Mouse (Mus musculus) ES-Bruce4 (cell line): ENCODE data around the gene Snx9. TPM values are rescaled to one million over a fixed set of nuclear protein-coding genes. Genes with fewer than 3 reads are reported as not detected.

Source experiments
- H3K27ac ChIP-seq: 2 replicates; pipeline ENCODE4 v1.5.1; 2012; ENCODE audit warnings: low read length, inconsistent platforms; ENCODE audit not compliant: insufficient read depth
- H3K27me3 ChIP-seq: 2 replicates; pipeline ENCODE4 v1.6.1; 2012; ENCODE audit warnings: mild to moderate bottlenecking, low read length, inconsistent platforms; ENCODE audit not compliant: control insufficient read depth, poor library complexity, insufficient read depth, severe bottlenecking
- H3K36me3 ChIP-seq: 2 replicates; pipeline ENCODE4 v1.6.1; 2012; ENCODE audit warnings: inconsistent platforms, mild to moderate bottlenecking, low read length, moderate library complexity; ENCODE audit not compliant: control insufficient read depth, poor library complexity, insufficient read depth, severe bottlenecking
- H3K4me1 ChIP-seq: one replicate; pipeline ENCODE4 v1.8.1; 2011; ENCODE audit warnings: low read length; ENCODE audit not compliant: control insufficient read depth, insufficient read depth
- H3K4me3 ChIP-seq: 2 replicates; pipeline ENCODE4 v1.5.1; 2011; ENCODE audit warnings: low read depth, mild to moderate bottlenecking, low read length
- H3K9ac ChIP-seq: 2 replicates; pipeline ENCODE4 v1.6.1; 2012; ENCODE audit warnings: low read depth, mild to moderate bottlenecking, inconsistent platforms; ENCODE audit not compliant: poor library complexity, severe bottlenecking
- H3K9me3 ChIP-seq: replicated peaks from 2 replicates; pipeline ENCODE4 v1.6.1; 2012; ENCODE audit warnings: mild to moderate bottlenecking, low read length, inconsistent platforms; ENCODE audit not compliant: control insufficient read depth, poor library complexity, insufficient read depth, severe bottlenecking
- CTCF ChIP-seq: IDR thresholded peaks from one replicate; pipeline ENCODE4 v1.8.1; 2011; ENCODE audit warnings: low read depth, low read length
- EP300 ChIP-seq: IDR thresholded peaks from 2 replicates; pipeline ENCODE4 v1.6.1; 2011; ENCODE audit warnings: low read depth, low read length; ENCODE audit not compliant: insufficient read depth
- POLR2A ChIP-seq: IDR thresholded peaks from one replicate; pipeline ENCODE4 v1.8.1; 2011; ENCODE audit warnings: low read length; ENCODE audit not compliant: insufficient read depth
- polyA plus RNA-seq: library from polyadenylated mRNA; stranded (reverse); fragments of >200 nt; gene quantifications from 2 replicates; pipeline ENCODE4 v1.2.4, GENCODE M21; 2011; ENCODE audit warnings: low read depth; ENCODE audit not compliant: missing spikeins, insufficient read depth, insufficient read length

Gene Snx9
- polyA plus RNA-seq, 1 experiment = 46.8 TPM

GRCm38 (mm10) chr17:5801761-5802655 lies 39.1 kb upstream of the Snx9 start:
- H3K27ac ChIP-seq = no peak overlapping the region
- TF ChIP-seq EP300 (no peak), CTCF (no peak), POLR2A (no peak)
- H3K27me3 ChIP-seq = no peaks in the 10 kb centered on the region
- H3K9me3 ChIP-seq = no peaks in the 10 kb centered on the region
- no peak overlapping the region for H3K9ac ChIP-seq
- no peak overlapping the region for H3K4me3 ChIP-seq
- H3K4me1 ChIP-seq = no peaks in the 10 kb centered on the region
- H3K36me3 ChIP-seq = no peaks in the 10 kb centered on the region

DNA sequence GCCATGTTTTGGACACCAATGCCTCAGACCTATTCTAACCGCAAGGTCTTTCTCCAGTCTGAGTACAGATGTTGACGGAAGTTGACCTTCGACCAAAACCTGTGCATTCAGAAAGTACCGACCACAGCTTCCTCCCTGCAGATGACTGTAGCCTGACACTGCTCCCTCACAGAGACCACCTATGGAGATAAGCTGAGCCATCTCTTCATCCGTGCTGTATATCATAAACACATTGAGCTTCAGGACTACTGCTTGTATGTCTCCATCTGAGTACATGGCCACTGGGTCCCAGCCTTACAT lies 38.5 kb upstream of the Snx9 start:
- H3K9me3 ChIP-seq = no peaks in the 10 kb centered on the region
- no peaks in the 10 kb centered on the region for H3K27me3 ChIP-seq
- no peak overlapping the region for H3K4me3 ChIP-seq
- no peak overlapping the region for H3K27ac ChIP-seq
- H3K9ac ChIP-seq = no peak overlapping the region
- TF ChIP-seq CTCF (no peak), EP300 (no peak), POLR2A (no peak)
- H3K4me1 ChIP-seq = no peaks in the 10 kb centered on the region
- H3K36me3 ChIP-seq = no peaks in the 10 kb centered on the region

DNA sequence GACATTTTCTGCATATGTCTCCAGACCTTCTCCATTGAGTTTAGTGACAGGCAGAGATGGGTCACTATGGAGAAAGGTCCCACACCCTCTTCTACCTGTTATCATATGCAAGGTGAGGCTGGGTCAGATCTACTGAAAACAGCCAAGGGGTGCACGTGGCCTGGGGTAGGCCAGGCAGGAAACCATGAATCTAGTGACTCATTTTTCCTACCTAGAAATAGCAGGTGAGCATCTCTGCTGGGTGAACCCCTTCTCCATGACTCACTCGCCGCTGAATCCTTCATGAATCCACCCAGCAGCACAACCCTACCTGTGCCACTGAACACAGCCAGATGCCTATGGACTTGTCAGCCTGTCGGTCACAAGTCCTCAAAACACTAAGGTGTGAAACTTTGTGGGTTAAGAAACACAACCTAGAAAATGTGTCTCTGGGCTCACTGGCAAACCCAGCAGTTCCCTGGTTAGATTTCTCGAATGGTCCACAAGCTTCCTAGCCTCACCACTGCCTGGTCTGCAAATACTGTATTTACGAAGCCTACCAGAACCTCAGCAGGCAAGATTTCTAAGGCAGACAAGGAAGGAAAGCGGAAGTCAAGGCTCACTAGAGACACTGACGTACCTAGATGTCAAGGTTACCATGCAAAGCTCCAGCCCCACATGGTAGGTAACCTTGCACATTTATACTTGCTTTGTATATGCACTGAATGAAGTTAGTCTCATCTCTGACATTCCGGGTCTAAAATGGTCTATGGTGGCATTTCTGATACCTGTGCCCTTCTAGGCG lies 37.7 kb upstream of the Snx9 start:
- Histone ChIP-seq H3K4me3 (no peak overlapping the region), H3K9ac (no peak overlapping the region), H3K36me3 (no peaks in the 10 kb centered on the region), H3K27ac (no peak overlapping the region), H3K9me3 (no peaks in the 10 kb centered on the region), H3K4me1 (no peaks in the 10 kb centered on the region), H3K27me3 (no peaks in the 10 kb centered on the region)
- TF ChIP-seq CTCF (no peak), POLR2A (no peak), EP300 (no peak)

GRCm38 (mm10) chr17:5804370-5805150 lies 36.6 kb upstream of the Snx9 start:
- TF ChIP-seq EP300 (no peak), CTCF (no peak), POLR2A (no peak)
- Histone ChIP-seq H3K27me3 (no peaks in the 10 kb centered on the region), H3K27ac (no peak overlapping the region)

GRCm38 (mm10) chr17:5805151-5805834 lies 35.8 kb upstream of the Snx9 start:
- Histone ChIP-seq H3K4me1 (no peaks in the 10 kb centered on the region), H3K9ac (no peak overlapping the region), H3K4me3 (no peak overlapping the region), H3K27ac (no peak overlapping the region), H3K36me3 (no peaks in the 10 kb centered on the region), H3K9me3 (no peaks in the 10 kb centered on the region), H3K27me3 (no peaks in the 10 kb centered on the region)
- no peak for TF ChIP-seq EP300
- TF ChIP-seq POLR2A = no peak
- no peak for TF ChIP-seq CTCF

More at GRCm38 (mm10) chr17:5804370-5805150, 36.6 kb upstream of the Snx9 start:
- H3K36me3 ChIP-seq = no peaks in the 10 kb centered on the region
- H3K9ac ChIP-seq = no peak overlapping the region
- no peaks in the 10 kb centered on the region for H3K9me3 ChIP-seq
- H3K4me1 ChIP-seq = no peaks in the 10 kb centered on the region
- no peak overlapping the region for H3K4me3 ChIP-seq
